Mouse (Mus musculus) myocyte (in vitro differentiated cells): ENCODE data around the gene Rfx1.

Experiments
- CEBPB ChIP-seq: IDR thresholded peaks from 2 replicates; pipeline ENCODE4 v1.6.1; 2011; ENCODE audit warnings: mild to moderate bottlenecking, moderate library complexity; ENCODE audit not compliant: poor library complexity, insufficient read depth, severe bottlenecking
- E2F4 ChIP-seq: IDR thresholded peaks from one replicate; pipeline ENCODE4 v1.6.1; 2011; ENCODE audit warnings: mild to moderate bottlenecking, control low read depth, moderate library complexity; ENCODE audit not compliant: insufficient read depth
- MAX ChIP-seq: IDR thresholded peaks from one replicate; pipeline ENCODE4 v1.6.1; 2011; ENCODE audit warnings: low read depth, mild to moderate bottlenecking, control low read depth
- MYOD1 ChIP-seq, 3 experiments: IDR thresholded peaks; one replicate each; pipeline ENCODE4 v1.6.1; 2011; ENCODE audit warnings: control low read depth in 2 of 3, low read depth in 2 of 3, mild to moderate bottlenecking in 2 of 3, moderate library complexity in 1 of 3; ENCODE audit not compliant: insufficient read length in 2 of 3, control insufficient read depth in 1 of 3
- MYOG ChIP-seq, 3 experiments: IDR thresholded peaks; one replicate each; pipeline ENCODE4 v1.6.1; 2011; ENCODE audit warnings: control low read depth in 2 of 3, low read depth in 2 of 3, mild to moderate bottlenecking in 2 of 3; ENCODE audit not compliant: insufficient read length in 2 of 3, control insufficient read depth in 1 of 3, insufficient read depth in 1 of 3
- POLR2A ChIP-seq: IDR thresholded peaks from one replicate; pipeline ENCODE4 v1.6.1; 2011; ENCODE audit warnings: low read depth, mild to moderate bottlenecking, control low read depth, moderate library complexity; ENCODE audit not compliant: insufficient read length
- POLR2AphosphoS2 ChIP-seq: IDR thresholded peaks from one replicate; pipeline ENCODE4 v1.6.1; 2011; ENCODE audit warnings: low read depth, control low read depth; ENCODE audit not compliant: insufficient read length
- REST ChIP-seq: IDR thresholded peaks from one replicate; pipeline ENCODE4 v1.6.1; 2011; ENCODE audit warnings: mild to moderate bottlenecking, control low read depth, moderate library complexity; ENCODE audit not compliant: insufficient read depth, insufficient read length
- SRF ChIP-seq: IDR thresholded peaks from one replicate; pipeline ENCODE4 v1.6.1; 2011; ENCODE audit warnings: low read depth; ENCODE audit not compliant: control insufficient read depth, insufficient read length
- TCF12 ChIP-seq: IDR thresholded peaks from one replicate; pipeline ENCODE4 v1.6.1; 2011; ENCODE audit warnings: mild to moderate bottlenecking, control low read depth; ENCODE audit not compliant: poor library complexity, insufficient read depth, severe bottlenecking
- TCF3 ChIP-seq: IDR thresholded peaks from one replicate; pipeline ENCODE4 v1.6.1; 2011; ENCODE audit warnings: low read depth, control low read depth; ENCODE audit not compliant: insufficient read length
- USF1 ChIP-seq: IDR thresholded peaks from one replicate; pipeline ENCODE4 v1.6.1; 2011; ENCODE audit warnings: low read depth, mild to moderate bottlenecking, control low read depth, moderate library complexity

DNA sequence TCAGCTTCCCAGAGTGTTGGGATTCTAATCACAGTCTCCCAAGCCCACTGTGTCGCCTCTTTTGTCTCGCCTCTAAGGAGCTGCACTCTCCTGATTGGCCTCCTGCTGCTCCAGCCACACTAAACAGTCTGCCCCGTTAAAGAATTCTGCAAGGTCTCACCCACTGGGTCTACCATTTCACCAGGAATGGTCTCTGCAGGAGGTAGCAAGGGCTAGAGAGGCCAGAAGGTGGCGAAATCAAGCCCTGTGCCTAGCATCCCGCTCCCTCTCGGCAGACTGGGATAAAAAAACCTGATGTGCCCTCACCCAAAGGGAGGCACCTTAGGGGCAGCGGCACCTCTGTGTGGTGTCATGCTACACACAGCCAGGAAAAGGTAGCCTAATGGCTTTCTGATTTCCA is 22.5 kb upstream of the Rfx1 start:
- TF ChIP-seq POLR2A = no peak
- no peak for TF ChIP-seq E2F4
- TF ChIP-seq TCF12 = no peak
- no peak for TF ChIP-seq TCF3
- TF ChIP-seq CEBPB = no peak
- TF ChIP-seq MYOG (IDR thresholded peaks at IDR 0.05; ENCODE audit: control insufficient read depth in 1 of 3, insufficient read depth in 1 of 3, insufficient read length in 2 of 3, low read depth in 2 of 3) = no peak
- TF ChIP-seq MAX = no peak
- TF ChIP-seq POLR2AphosphoS2 = no peak
- TF ChIP-seq SRF = no peak
- no peak for TF ChIP-seq REST
- TF ChIP-seq USF1 = no peak
- TF ChIP-seq MYOD1 (IDR thresholded peaks at IDR 0.05; ENCODE audit: control insufficient read depth in 1 of 3, insufficient read length in 2 of 3, low read depth in 2 of 3) = no peak
